Mouse (Mus musculus) MEL (cell line): ENCODE data around the gene Nr2c2ap. TPM values are rescaled to one million over a fixed set of nuclear protein-coding genes. Genes with fewer than 3 reads are reported as not detected.

Source experiments
- DNase-seq: peaks from one replicate; pipeline ENCODE4 v3.0.0; 2011; ENCODE audit warnings: low read depth, low spot score
- H3K27ac ChIP-seq: 2 replicates; pipeline ENCODE4 v1.5.1; 2012; ENCODE audit warnings: low read depth, mild to moderate bottlenecking, control low read depth, low read length, moderate library complexity; ENCODE audit not compliant: control insufficient read depth
- H3K27me3 ChIP-seq, 2 experiments: fragments of 150-350 bp in 1 of 2; sonication (generic) in 1 of 2; 2 replicates each; pipeline ENCODE4 v1.6.1; 2012; ENCODE audit warnings: low read length in 2 of 2, mild to moderate bottlenecking in 2 of 2, improper control_type of control experiment in 1 of 2, moderate library complexity in 1 of 2; ENCODE audit not compliant: insufficient read depth in 2 of 2, control insufficient read depth in 1 of 2
- H3K36me3 ChIP-seq, 2 experiments: 2 replicates each; pipeline ENCODE4 v1.6.1; 2012 to 2014; ENCODE audit warnings: low read length in 2 of 2, improper control_type of control experiment in 1 of 2, inconsistent platforms in 1 of 2, mild to moderate bottlenecking in 1 of 2; ENCODE audit not compliant: insufficient read depth in 2 of 2, control insufficient read depth in 1 of 2
- H3K4me1 ChIP-seq, 2 experiments: fragments of 150-350 bp in 1 of 2; sonication (generic) in 1 of 2; 2 replicates each; pipeline ENCODE4 v1.6.1; 2012; ENCODE audit warnings: low read length in 2 of 2, improper control_type of control experiment in 1 of 2, mild to moderate bottlenecking in 1 of 2; ENCODE audit not compliant: insufficient read depth in 2 of 2, control insufficient read depth in 1 of 2
- H3K4me3 ChIP-seq, 2 experiments: fragments of 150-350 bp in 1 of 2; sonication (generic) in 1 of 2; 2 replicates each; pipeline ENCODE4 v1.5.1; 2012; ENCODE audit warnings: low read depth in 2 of 2, low read length in 2 of 2, mild to moderate bottlenecking in 2 of 2, moderate library complexity in 2 of 2, control low read depth in 1 of 2, improper control_type of control experiment in 1 of 2; ENCODE audit not compliant: control insufficient read depth in 1 of 2, insufficient read depth in 1 of 2
- H3K79me2 ChIP-seq: 2 replicates; pipeline ENCODE4 v1.6.1; 2012; ENCODE audit warnings: mild to moderate bottlenecking, low read length, moderate library complexity; ENCODE audit not compliant: control insufficient read depth, poor library complexity, insufficient read depth
- H3K9ac ChIP-seq: 2 replicates; pipeline ENCODE4 v1.6.1; 2012; ENCODE audit warnings: low read depth, mild to moderate bottlenecking, control low read depth, low read length, moderate library complexity; ENCODE audit not compliant: control insufficient read depth, poor library complexity, severe bottlenecking
- H3K9me3 ChIP-seq: fragments of 150-350 bp; sonication (generic); replicated peaks from 2 replicates; pipeline ENCODE4 v1.6.1; 2012; ENCODE audit warnings: mild to moderate bottlenecking, low read length, improper control_type of control experiment, moderate library complexity; ENCODE audit not compliant: insufficient read depth
- BHLHE40 ChIP-seq: IDR thresholded peaks from 2 replicates; pipeline ENCODE4 v1.6.1; 2012; ENCODE audit warnings: low read depth, mild to moderate bottlenecking, inconsistent platforms, low read length, improper control_type of control experiment, borderline replicate concordance
- E2F4 ChIP-seq: IDR thresholded peaks from 2 replicates; pipeline ENCODE4 v1.6.1; 2011; ENCODE audit warnings: low read depth, low read length, improper control_type of control experiment, borderline replicate concordance
- EP300 ChIP-seq, 2 experiments: IDR thresholded peaks; 2 replicates each; pipeline ENCODE4 v1.6.1; 2011; ENCODE audit warnings: improper control_type of control experiment in 2 of 2, low read length in 2 of 2, low read depth in 1 of 2, mild to moderate bottlenecking in 1 of 2
- GATA1 ChIP-seq: IDR thresholded peaks from 2 replicates; pipeline ENCODE4 v1.6.1; 2011; ENCODE audit warnings: low read depth, low read length, improper control_type of control experiment
- HCFC1 ChIP-seq: IDR thresholded peaks from 2 replicates; pipeline ENCODE4 v1.6.1; 2012; ENCODE audit warnings: low read depth, mild to moderate bottlenecking, inconsistent platforms, low read length, improper control_type of control experiment, moderate library complexity
- NRF1 ChIP-seq: IDR thresholded peaks from 2 replicates; pipeline ENCODE4 v1.6.1; 2014; ENCODE audit warnings: low read depth, mild to moderate bottlenecking, inconsistent platforms, low read length, improper control_type of control experiment, moderate library complexity; ENCODE audit not compliant: poor library complexity, insufficient read depth, severe bottlenecking
- POLR2A ChIP-seq, 2 experiments: IDR thresholded peaks; 2 replicates each; pipeline ENCODE4 v1.6.1; 2011 to 2012; ENCODE audit warnings: low read length in 2 of 2, mild to moderate bottlenecking in 2 of 2, control low read depth in 1 of 2, improper control_type of control experiment in 1 of 2, low read depth in 1 of 2, moderate library complexity in 1 of 2; ENCODE audit not compliant: control insufficient read depth in 1 of 2, insufficient read depth in 1 of 2, poor library complexity in 1 of 2
- POLR2AphosphoS5 ChIP-seq: IDR thresholded peaks from 2 replicates; pipeline ENCODE4 v1.6.1; 2012; ENCODE audit warnings: low read depth, borderline replicate concordance, mild to moderate bottlenecking, inconsistent platforms, low read length, moderate library complexity, mixed read lengths
- RAD21 ChIP-seq: IDR thresholded peaks from 2 replicates; pipeline ENCODE4 v1.6.1; 2011; ENCODE audit warnings: mild to moderate bottlenecking, low read depth, low read length, improper control_type of control experiment
- RCOR1 ChIP-seq: IDR thresholded peaks from 2 replicates; pipeline ENCODE4 v1.6.1; 2012; ENCODE audit warnings: low read depth, mild to moderate bottlenecking, inconsistent platforms, low read length, improper control_type of control experiment
- SIN3A ChIP-seq: IDR thresholded peaks from 2 replicates; pipeline ENCODE4 v1.6.1; 2012; ENCODE audit warnings: low read length, improper control_type of control experiment, inconsistent platforms
- TBP ChIP-seq: IDR thresholded peaks from 2 replicates; pipeline ENCODE4 v1.8.0; 2011; ENCODE audit warnings: low read depth, low read length, improper control_type of control experiment
- ZC3H11A ChIP-seq: IDR thresholded peaks from 2 replicates; pipeline ENCODE4 v1.6.1; 2012; ENCODE audit warnings: low read depth, mild to moderate bottlenecking, inconsistent platforms, low read length, improper control_type of control experiment
- ZKSCAN1 ChIP-seq: IDR thresholded peaks from 2 replicates; pipeline ENCODE4 v1.6.1; 2012; ENCODE audit warnings: low read depth, mild to moderate bottlenecking, inconsistent platforms, low read length, improper control_type of control experiment, moderate library complexity
- polyA plus RNA-seq, 2 experiments: library from polyadenylated mRNA; stranded (reverse) in 1 of 2; unstranded in 1 of 2; fragments of >175 nt in 1 of 2; fragments of >200 nt in 1 of 2; gene quantifications; 2 replicates each; pipeline versions ENCODE4 v1.2.1 to v1.2.4; 2012; ENCODE audit warnings: low replicate concordance in 2 of 2, low read depth in 1 of 2; ENCODE audit not compliant: insufficient read length in 2 of 2, insufficient read depth in 1 of 2, missing spikeins in 1 of 2
- total RNA-seq: library from RNA; depleted of rRNA; stranded (reverse); fragments of 300-350 nt; gene quantifications from 2 replicates; pipeline ENCODE4 v1.2.3, GENCODE M21; 2012

The Nr2c2ap gene
- total and polyA plus RNA-seq, 3 experiments = 24.6 to 55.7 TPM; not detected in 1

GRCm38 (mm10) chr8:70114892-70115291, 16.2 kb upstream of the Nr2c2ap start:
- Histone ChIP-seq H3K27ac (no peak overlapping the region), H3K36me3 (no peaks in the 10 kb centered on the region), H3K79me2 (no peaks in the 10 kb centered on the region), H3K4me1 (no peaks in the 10 kb centered on the region), H3K9me3 (no peaks in the 10 kb centered on the region), H3K9ac (no peak overlapping the region), H3K27me3 (0 out of 4 replicates have a peak, but pooled peaks cover 0 to 3% of the 10 kb centered on the region in 2 experiments), H3K4me3 (no peak overlapping the region)
- no peak for DNase-seq
- TF ChIP-seq SIN3A = no peak
- TF ChIP-seq RAD21 = no peak
- no peak for TF ChIP-seq ZKSCAN1
- TF ChIP-seq RCOR1 = no peak
- TF ChIP-seq HCFC1 = no peak
- no peak for TF ChIP-seq ZC3H11A
- no peak for TF ChIP-seq TBP
- no peak for TF ChIP-seq GATA1
- TF ChIP-seq, all 39 proteins: peak for 0

- DNase-seq = peak; percentile 83
- no peaks in the 10 kb centered on the region for H3K9me3 ChIP-seq
- TF ChIP-seq E2F4 = no peak
- no peak for TF ChIP-seq ZKSCAN1
- no peak for TF ChIP-seq POLR2A (IDR thresholded peaks at IDR 0.05; ENCODE audit: control insufficient read depth in 1 of 2, insufficient read depth in 1 of 2, low read depth in 1 of 2, low read length in 2 of 2, poor library complexity in 1 of 2)
- no peak for TF ChIP-seq EP300 (IDR thresholded peaks at IDR 0.05; ENCODE audit: low read depth in 1 of 2, low read length in 2 of 2)
- no peak for TF ChIP-seq BHLHE40
- no peak for TF ChIP-seq NRF1
- TF ChIP-seq POLR2AphosphoS5 = no peak
- peak; percentile 89 for TF ChIP-seq SIN3A
- TF ChIP-seq RAD21 = no peak
- 0 out of 4 replicates have a peak, but pooled peaks cover 0 to 3% of the 10 kb centered on the region in 2 experiments for H3K27me3 ChIP-seq
- no peak overlapping the region for H3K4me3 ChIP-seq
- no peaks in the 10 kb centered on the region for H3K79me2 ChIP-seq
- H3K36me3 ChIP-seq = no peaks in the 10 kb centered on the region
- H3K27ac ChIP-seq = no peak overlapping the region
- H3K4me1 ChIP-seq = no peaks in the 10 kb centered on the region
- no peak overlapping the region for H3K9ac ChIP-seq
These were observed 13.5 kb upstream of the Nr2c2ap start for GRCm38 (mm10) chr8:70117611-70118010.
